Mouse (Mus musculus) layer of hippocampus, adult 18-20 months (tissue): ENCODE results near the gene H2afb1. TPM values are rescaled to one million over a fixed set of nuclear protein-coding genes. Genes with fewer than 3 reads are reported as not detected.
"Not testable (repeated sequence)": the region's sequence is repeated elsewhere in the genome, so short reads cannot be mapped to it uniquely, and the experiment has no call there.

Source experiments
- DNase-seq, 2 experiments: peaks; one replicate each; pipeline ENCODE4 v3.0.0; 2022; ENCODE audit warnings: low spot score in 2 of 2
- long read RNA-seq: library from polyadenylated mRNA; stranded (forward); transcript quantifications from one replicate; pipeline ENCODE4 v2.0.0, GENCODE M21; 2021
- total RNA-seq, 2 experiments: library from RNA; stranded (reverse); gene quantifications; 2 replicates each; pipeline ENCODE4 v1.2.3; 2021

Gene H2afb1
- not detected for total RNA-seq
- long read RNA-seq = 0 reads

DNA sequence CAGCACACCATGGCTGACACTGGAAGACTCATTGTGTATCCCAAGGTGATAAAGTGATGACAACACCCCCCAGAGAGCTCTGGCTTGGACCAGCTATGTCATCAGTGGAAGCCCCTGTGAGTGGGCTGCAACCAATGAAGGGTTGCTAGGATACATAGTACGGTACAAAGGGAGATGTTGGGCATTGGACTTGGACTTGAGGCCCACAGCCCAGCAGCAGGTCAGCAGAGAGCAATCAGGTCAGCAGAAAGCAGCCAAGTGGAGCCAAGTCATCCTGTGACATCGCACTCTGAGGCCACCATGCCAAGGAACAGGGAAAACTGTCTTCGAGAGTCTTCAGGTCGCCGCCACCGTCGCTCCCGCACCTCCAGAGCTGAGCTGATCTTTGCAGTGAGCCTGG is at the start of gene H2afb1:
Gene H2afb1 (plus strand): TSS at position 301 of the 400 bp plus-strand sequence.
- not testable (repeated sequence) for DNase-seq

DNA sequence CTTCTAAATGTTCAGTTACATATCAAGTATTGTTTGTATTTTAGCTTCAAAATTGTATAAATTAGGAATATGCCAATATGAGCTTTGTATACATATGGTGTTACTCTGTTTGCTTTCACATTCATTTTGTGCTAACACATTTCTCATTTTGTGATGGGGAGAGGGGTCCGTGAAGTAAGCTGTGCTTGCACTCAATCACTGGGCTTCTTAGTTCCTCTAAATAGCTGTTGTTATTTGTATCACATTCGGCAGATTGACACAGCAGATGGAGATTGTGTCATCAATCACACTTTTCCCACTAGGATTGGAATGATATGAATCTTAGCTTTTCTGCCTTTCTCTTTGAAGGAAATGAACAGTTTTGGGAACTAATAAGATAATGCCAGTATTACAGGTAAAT is 21.5 kb downstream of the H2afb1 start:
- peak; percentile 7 to 30 for DNase-seq
